Mouse (Mus musculus) cerebral cortex, adult 2 months (tissue): ENCODE results near the gene Hmgcs1.

ENCODE experiments used
- WGBS: fragments of 180-500 bp; shearing (Covaris S2); methylation state at CpG from one replicate; pipeline ENCODE4 v1.1.7; 2018; 5-methylcytosine and 5-hydroxymethylcytosine counted together

Gene Hmgcs1

GRCm38 (mm10) chr13:119746930-119747329 is 56.8 kb downstream of the Hmgcs1 start:
- WGBS, result 84% methylated on average over 4 of the region's 4 CpGs

DNA sequence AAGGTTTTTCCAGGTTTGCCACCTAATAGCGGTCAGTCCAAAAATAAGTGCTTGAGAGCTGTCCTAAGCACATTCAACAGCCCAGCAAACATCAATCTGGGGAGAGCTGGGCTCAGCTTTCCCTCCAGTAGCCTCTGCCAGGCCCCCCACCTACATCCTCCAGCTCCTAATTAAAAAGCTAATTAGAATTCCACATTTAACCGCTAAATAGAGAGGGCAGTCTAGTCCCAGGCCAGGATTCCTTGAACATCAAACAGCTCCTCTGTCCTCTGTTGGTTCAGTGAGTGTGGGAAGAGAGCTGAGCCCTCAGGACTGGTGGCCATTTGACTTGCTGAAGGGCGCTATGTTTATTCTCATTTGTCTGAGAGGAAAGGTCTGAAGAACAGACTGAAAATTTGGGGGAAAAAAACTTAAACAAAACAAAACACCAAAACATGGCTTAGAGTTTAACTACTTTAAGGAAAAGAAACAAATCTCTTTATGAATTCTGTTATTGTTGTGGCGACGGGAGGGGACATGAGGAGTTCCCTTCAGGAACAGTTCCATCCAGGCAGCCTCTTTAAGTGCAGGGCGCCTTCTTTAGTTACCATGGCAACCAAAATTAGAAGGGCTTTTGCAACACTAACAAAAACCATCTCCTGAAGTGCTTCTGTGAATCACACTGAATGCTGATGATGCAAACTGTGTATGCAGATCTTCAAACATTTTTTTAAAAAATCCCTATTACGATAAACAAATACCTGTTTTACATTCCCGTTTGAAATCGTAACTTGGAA is 63.9 kb downstream of the Hmgcs1 start:
- WGBS, result 25% methylated on average over 9 of the region's 9 CpGs

DNA sequence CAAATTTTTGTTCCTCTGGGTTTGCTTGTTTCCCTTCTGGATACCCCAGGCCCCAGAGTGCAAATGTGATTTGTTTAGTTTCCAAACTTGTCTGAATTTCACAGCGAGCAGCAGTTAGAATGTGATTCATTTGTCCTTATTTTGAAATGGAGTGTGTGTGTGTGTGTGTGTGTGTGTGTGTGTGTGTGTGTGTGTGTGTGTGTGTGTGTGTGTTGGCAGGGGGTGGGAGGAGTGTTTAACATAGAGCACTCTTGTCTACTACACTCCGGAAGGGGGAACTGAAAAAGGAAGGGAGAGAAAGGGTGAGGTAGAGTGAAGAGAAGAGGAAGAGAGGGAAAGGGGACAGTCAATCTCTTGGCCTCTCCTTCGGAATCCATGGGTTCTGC is 64.4 kb downstream of the Hmgcs1 start:
- WGBS, result 16% methylated on average over 3 of the region's 3 CpGs

DNA sequence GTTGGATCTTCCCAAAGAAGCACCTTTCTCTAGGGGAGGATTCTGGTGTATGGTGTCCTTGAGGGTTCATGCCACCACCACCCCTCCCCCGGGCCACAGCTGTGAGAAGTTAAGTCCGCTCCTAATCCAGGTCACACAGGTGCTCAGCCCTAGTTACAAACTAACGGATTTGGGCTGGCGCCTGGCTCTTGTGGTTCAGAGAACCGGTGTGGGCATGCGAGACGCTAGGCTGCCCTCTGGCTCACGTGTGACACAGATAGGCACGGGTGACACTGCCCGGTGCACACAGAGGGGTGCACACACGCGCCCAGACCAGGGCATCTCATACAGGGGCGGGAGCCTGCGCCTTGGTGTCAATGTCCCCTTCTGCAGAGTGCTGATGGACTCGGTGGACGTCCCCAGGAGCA is 65.0 kb downstream of the Hmgcs1 start:
- WGBS, result 1% methylated on average over 16 of the region's 16 CpGs

DNA sequence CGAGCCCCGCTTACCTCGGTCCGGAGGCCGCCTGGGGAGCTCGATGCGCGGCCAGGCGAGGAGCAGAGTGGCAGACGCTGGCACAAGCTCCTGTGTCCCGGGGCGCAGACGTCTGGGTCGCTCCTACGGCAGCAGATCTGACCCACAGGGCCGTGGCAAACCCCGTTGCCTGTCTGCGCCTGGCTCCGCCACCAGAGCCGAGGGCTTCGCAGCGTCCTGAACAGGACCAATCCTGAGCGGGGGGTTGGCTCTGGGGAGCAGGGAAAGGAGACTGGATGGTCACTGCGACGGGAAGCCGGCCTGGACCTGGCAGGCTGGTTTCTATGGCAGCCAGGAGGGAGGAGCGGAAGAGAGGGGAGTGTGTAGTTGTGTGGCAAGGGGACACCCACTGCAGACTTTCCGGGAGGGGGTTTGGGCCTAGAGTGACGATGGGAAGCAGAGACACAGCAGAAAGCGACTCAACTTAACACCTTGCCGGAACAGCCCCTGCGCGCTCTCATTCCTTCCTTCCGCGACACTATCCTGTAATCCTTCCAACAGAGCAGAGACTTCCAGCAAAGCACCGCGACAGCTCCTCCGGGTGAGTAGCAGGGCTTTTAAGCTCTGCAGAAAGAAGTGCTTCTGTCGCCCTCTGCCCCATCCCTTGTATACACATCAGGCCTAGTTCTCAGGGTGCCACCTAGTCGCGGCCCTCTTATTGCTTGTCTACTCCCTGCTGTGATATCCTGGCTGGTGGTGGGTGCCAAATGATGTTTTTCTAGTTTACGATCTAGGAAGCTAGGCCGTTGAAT is 65.7 kb downstream of the Hmgcs1 start, which contains the start of gene Nim1k:
TSS of gene Nim1k (minus strand) at position 202 of the 791 bp plus-strand sequence.
- WGBS, result under 1% methylated on average over 42 of the region's 43 CpGs

DNA sequence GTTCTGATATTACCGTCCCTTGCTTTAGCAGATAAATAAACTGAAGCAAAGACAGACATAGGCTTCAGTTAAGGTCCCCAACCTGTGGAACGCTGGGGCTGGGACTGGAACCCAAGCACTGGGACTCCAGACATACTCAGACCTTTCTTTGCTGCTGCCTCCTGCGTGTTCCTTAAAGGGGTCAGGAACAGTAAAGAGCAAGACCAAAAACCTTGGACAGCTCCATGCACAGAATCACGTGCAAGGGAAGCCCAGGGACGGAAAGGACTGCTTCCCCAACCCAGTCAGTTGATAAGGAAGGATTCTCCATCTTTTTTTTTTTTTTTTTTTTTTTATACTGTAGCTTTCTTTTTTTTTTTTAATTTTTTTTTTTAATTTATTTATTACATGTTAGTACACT is 66.7 kb downstream of the Hmgcs1 start:
- 36% methylated on average over 5 of the region's 5 CpGs for WGBS
